Comparison of ENCODE assay signal across 25 mouse cellular contexts in genomic region chr6:8374712-8375111, GRCm38 (mm10).
A peak's percentile ranks its signal among the peaks of the same experiment; 100 is the strongest.
DNase-seq lines count a peak whose midpoint lies in the region; ATAC-seq and TF ChIP-seq lines count a peak whose summit lies in the region.
"Had no signal": no experiment of that assay in that cellular context is flagged by ENCODE, and none has a peak within 500 bp of the region (broad histone marks: within the 10 kb centered on the region; RNA-seq: fewer than 3 reads in every experiment).

No protein-coding gene starts in this region.

- H3K36me3 ChIP-seq in forebrain, embryonic 14.5 days (ENCODE audit: control insufficient read depth, insufficient read depth, low read length), result no peaks in the 10 kb centered on the region; the same call in 1 of the 2 replicates
- peaks cover 6% of the 10 kb centered on the region for H3K36me3 ChIP-seq in forebrain, postnatal 0 days (ENCODE audit: insufficient read depth)
- 0 out of 2 replicates have a peak, but pooled peaks cover 2% of the 10 kb centered on the region for H3K36me3 ChIP-seq in hindbrain, embryonic 16.5 days (ENCODE audit: control insufficient read depth, insufficient read depth, low read length)
- peaks cover 7% of the 10 kb centered on the region; the same call in 1 of the 2 replicates for H3K36me3 ChIP-seq in hindbrain, embryonic 12.5 days
- H3K36me3 ChIP-seq in midbrain, postnatal 0 days (ENCODE audit: insufficient read depth, low read length), result 0 out of 2 replicates have a peak, but pooled peaks cover 5% of the 10 kb centered on the region
- peaks cover 1% of the 10 kb centered on the region; the same call in 1 of the 2 replicates for H3K36me3 ChIP-seq in kidney, adult 2 months (ENCODE audit: control insufficient read depth, insufficient read depth, low read length)
- H3K36me3 ChIP-seq: embryonic facial prominence, embryonic 13.5 days; lung, embryonic 15.5 days had no signal

- H3K9ac ChIP-seq in forebrain, embryonic 14.5 days (ENCODE audit: low read length), result no peak overlapping the region
- no peak overlapping the region for H3K9ac ChIP-seq in forebrain, postnatal 0 days
- H3K9ac ChIP-seq in hindbrain, embryonic 16.5 days (ENCODE audit: low read depth, low read length), result no peak overlapping the region
- no peak overlapping the region for H3K9ac ChIP-seq in hindbrain, embryonic 12.5 days
- H3K9ac ChIP-seq in midbrain, postnatal 0 days (replicated peaks; ENCODE audit: low read length, poor library complexity, severe bottlenecking), result no peak overlapping the region
- H3K9ac ChIP-seq: embryonic facial prominence, embryonic 13.5 days; limb, embryonic 12.5 days; lung, embryonic 15.5 days had no signal

- H3K4me2 ChIP-seq in forebrain, embryonic 14.5 days (ENCODE audit: low read length), result no peak overlapping the region
- H3K4me2 ChIP-seq in forebrain, postnatal 0 days (ENCODE audit: low read depth), result no peak overlapping the region
- no peak overlapping the region for H3K4me2 ChIP-seq in hindbrain, embryonic 16.5 days (ENCODE audit: low read length)
- no peak overlapping the region for H3K4me2 ChIP-seq in hindbrain, embryonic 12.5 days (replicated peaks)
- no peak overlapping the region for H3K4me2 ChIP-seq in midbrain, postnatal 0 days (ENCODE audit: low read depth, low read length, poor library complexity, severe bottlenecking)
- H3K4me2 ChIP-seq: embryonic facial prominence, embryonic 13.5 days; limb, embryonic 12.5 days; lung, embryonic 15.5 days had no signal

- no peak overlapping the region for H3K4me3 ChIP-seq in forebrain, embryonic 14.5 days (ENCODE audit: low read depth, low read length)
- H3K4me3 ChIP-seq in forebrain, postnatal 0 days (ENCODE audit: low read depth, low read length), result no peak overlapping the region
- no peak overlapping the region for H3K4me3 ChIP-seq in hindbrain, embryonic 16.5 days (ENCODE audit: low read length)
- H3K4me3 ChIP-seq in hindbrain, embryonic 12.5 days, result no peak overlapping the region
- no peak overlapping the region for H3K4me3 ChIP-seq in midbrain, postnatal 0 days (ENCODE audit: low read depth, low read length)
- no peak overlapping the region for H3K4me3 ChIP-seq in kidney, adult 2 months (ENCODE audit: insufficient read depth, low read depth, low read length)
- H3K4me3 ChIP-seq: embryonic facial prominence, embryonic 13.5 days; layer of hippocampus, adult 2 months; left cerebral cortex, adult 2 months; limb, embryonic 12.5 days; lung, embryonic 15.5 days had no signal

- 77% methylated on average over 4 of the region's 4 CpGs for WGBS in forebrain, embryonic 14.5 days
- WGBS in forebrain, postnatal 0 days, result 83% methylated on average over 4 of the region's 4 CpGs
- WGBS in hindbrain, embryonic 16.5 days, result 87% methylated on average over 4 of the region's 4 CpGs
- 84% methylated on average over 4 of the region's 4 CpGs for WGBS in hindbrain, embryonic 12.5 days
- 78% methylated on average over 4 of the region's 4 CpGs for WGBS in midbrain, postnatal 0 days
- 96% methylated on average over 4 of the region's 4 CpGs for WGBS in kidney, adult 2 months

- no peaks in the 10 kb centered on the region for H3K27me3 ChIP-seq in forebrain, embryonic 14.5 days (replicated peaks; ENCODE audit: control insufficient read depth, insufficient read depth, low read length)
- no peaks in the 10 kb centered on the region for H3K27me3 ChIP-seq in forebrain, postnatal 0 days (ENCODE audit: insufficient read depth, low read length)
- no peaks in the 10 kb centered on the region for H3K27me3 ChIP-seq in hindbrain, embryonic 16.5 days (replicated peaks; ENCODE audit: control insufficient read depth, insufficient read depth, low read length)
- no peaks in the 10 kb centered on the region for H3K27me3 ChIP-seq in hindbrain, embryonic 12.5 days
- H3K27me3 ChIP-seq in midbrain, postnatal 0 days (ENCODE audit: insufficient read depth, low read length), result no peaks in the 10 kb centered on the region
- no peaks in the 10 kb centered on the region for H3K27me3 ChIP-seq in kidney, adult 2 months (replicated peaks; ENCODE audit: control insufficient read depth, insufficient read depth, low read length)
- H3K27me3 ChIP-seq: embryonic facial prominence, embryonic 13.5 days; limb, embryonic 12.5 days; lung, embryonic 15.5 days; Patski had no signal

- no peak for DNase-seq in forebrain, embryonic 14.5 days (ENCODE audit: low spot score)
- no peak for DNase-seq in forebrain, postnatal 0 days
- peak; percentile 13 for DNase-seq in retina, postnatal 1 day
- no peak for DNase-seq in retina, embryonic 14.5 days (ENCODE audit: low spot score)
- no peak for DNase-seq in midbrain, postnatal 0 days (ENCODE audit: low spot score)
- DNase-seq in kidney, adult 2 months, result no peak
- DNase-seq: adrenal gland, postnatal 25 days; cerebellum, adult 18-20 months; cerebellum, postnatal 10 days; gastrocnemius, postnatal 10 days; heart, postnatal 36 days; kidney, adult 18-20 months; kidney, postnatal 36 days; right cerebral cortex, adult 18-20 months; thymus, adult 18-20 months; thymus, postnatal 25 days had no signal

- H3K4me1 ChIP-seq in forebrain, embryonic 14.5 days (ENCODE audit: control insufficient read depth, insufficient read depth, low read length), result no peaks in the 10 kb centered on the region
- no peaks in the 10 kb centered on the region for H3K4me1 ChIP-seq in forebrain, postnatal 0 days (ENCODE audit: insufficient read depth)
- no peaks in the 10 kb centered on the region for H3K4me1 ChIP-seq in hindbrain, embryonic 16.5 days (ENCODE audit: control insufficient read depth, insufficient read depth, low read depth, low read length)
- H3K4me1 ChIP-seq in hindbrain, embryonic 12.5 days, result no peaks in the 10 kb centered on the region
- no peaks in the 10 kb centered on the region for H3K4me1 ChIP-seq in midbrain, postnatal 0 days (ENCODE audit: insufficient read depth, low read length)
- H3K4me1 ChIP-seq in kidney, adult 2 months (ENCODE audit: control insufficient read depth, insufficient read depth, low read length), result no peaks in the 10 kb centered on the region
- H3K4me1 ChIP-seq: embryonic facial prominence, embryonic 13.5 days; limb, embryonic 12.5 days had no signal

- no peak for TF ChIP-seq CTCF in forebrain, postnatal 0 days (IDR thresholded peaks at IDR 0.05; ENCODE audit: low read depth)
- no peak for TF ChIP-seq CTCF in midbrain, postnatal 0 days (IDR thresholded peaks at IDR 0.05)
- TF ChIP-seq CTCF in kidney, adult 2 months (conservative IDR thresholded peaks at IDR 0.05; ENCODE audit: insufficient read depth, insufficient read length, low read depth, low read length), result no peak

- TF ChIP-seq POLR2A in kidney, adult 2 months (IDR thresholded peaks at IDR 0.05; ENCODE audit: low read depth, low read length), result no peak

- peak; percentile 52; the same call in 1 of the 2 replicates for ATAC-seq in forebrain, embryonic 14.5 days
- no peak for ATAC-seq in forebrain, postnatal 0 days
- ATAC-seq in hindbrain, embryonic 16.5 days, result 0 out of 2 replicates have a peak, but pooled peaks have one; percentile 35
- no peak for ATAC-seq in hindbrain, embryonic 12.5 days (ENCODE audit: low FRiP score)
- peak; percentile 52; the same call in 1 of the 2 replicates for ATAC-seq in midbrain, postnatal 0 days (ENCODE audit: low FRiP score)
- ATAC-seq: Patski had no signal

- no peaks in the 10 kb centered on the region for H3K9me3 ChIP-seq in forebrain, embryonic 14.5 days (replicated peaks; ENCODE audit: control insufficient read depth, low read length)
- H3K9me3 ChIP-seq in forebrain, postnatal 0 days (ENCODE audit: low read length), result no peaks in the 10 kb centered on the region
- H3K9me3 ChIP-seq in hindbrain, embryonic 16.5 days (ENCODE audit: control insufficient read depth, low read length), result no peaks in the 10 kb centered on the region
- no peaks in the 10 kb centered on the region for H3K9me3 ChIP-seq in hindbrain, embryonic 12.5 days (replicated peaks)
- no peaks in the 10 kb centered on the region for H3K9me3 ChIP-seq in midbrain, postnatal 0 days (ENCODE audit: low read length)
- H3K9me3 ChIP-seq: embryonic facial prominence, embryonic 13.5 days; limb, embryonic 12.5 days; lung, embryonic 15.5 days had no signal

- H3K27ac ChIP-seq in forebrain, embryonic 14.5 days (ENCODE audit: low read depth, low read length), result no peak overlapping the region
- H3K27ac ChIP-seq in forebrain, postnatal 0 days (ENCODE audit: low read depth, low read length), result no peak overlapping the region
- H3K27ac ChIP-seq in hindbrain, embryonic 16.5 days (ENCODE audit: low read depth, low read length), result no peak overlapping the region
- H3K27ac ChIP-seq in hindbrain, embryonic 12.5 days, result no peak overlapping the region
- no peak overlapping the region for H3K27ac ChIP-seq in midbrain, postnatal 0 days (ENCODE audit: low read depth, low read length)
- no peak overlapping the region for H3K27ac ChIP-seq in kidney, adult 2 months (ENCODE audit: insufficient read depth, low read depth, low read length)
- H3K27ac ChIP-seq: embryonic facial prominence, embryonic 13.5 days; layer of hippocampus, adult 2 months; left cerebral cortex, adult 2 months; limb, embryonic 12.5 days; lung, embryonic 15.5 days; stomach, postnatal 0 days had no signal

Comparison
In these comparisons a context has a peak if more than half of its experiments do, and no peak if none do; other contexts are left out.
1. ATAC-seq: peak in forebrain, embryonic 14.5 days (single experiment), hindbrain, embryonic 16.5 days (single experiment) and midbrain, postnatal 0 days (single experiment); none in forebrain, postnatal 0 days (single experiment) and hindbrain, embryonic 12.5 days (single experiment).